Mouse (Mus musculus): ENCODE measurements around the gene Zfp697. TPM values are rescaled to one million over a fixed set of nuclear protein-coding genes. Genes with fewer than 3 reads are reported as not detected.
A peak's percentile ranks its signal among the peaks of the same experiment; 100 is the strongest.
"Not testable (repeated sequence)": the region's sequence is repeated elsewhere in the genome, so short reads cannot be mapped to it uniquely, and the experiment has no call there.

The Zfp697 gene
- polyA plus RNA-seq, 1 experiment from 2014 or later: 9.5 TPM

DNA sequence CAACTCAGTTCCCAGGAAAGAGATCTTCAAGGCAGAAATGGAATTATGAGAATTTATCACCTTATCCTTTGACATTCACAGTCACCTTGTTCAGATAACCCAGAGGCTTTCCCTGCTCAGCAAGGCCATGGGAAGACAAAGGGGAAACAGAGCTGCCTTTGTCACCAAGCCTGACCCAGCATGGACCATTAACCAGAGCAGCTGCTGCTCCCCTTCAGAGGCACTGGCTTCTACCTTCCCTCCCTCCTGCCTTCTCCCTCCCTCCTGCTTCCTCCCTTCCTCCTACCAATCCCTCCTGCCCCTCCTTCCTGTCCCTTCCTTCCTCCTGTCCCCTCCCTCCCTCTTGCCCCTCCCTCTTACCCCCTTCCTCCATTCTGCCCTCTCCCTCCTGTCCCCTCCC is 231.3 kb downstream of the Zfp697 start:
- not testable (repeated sequence) for H3K27ac ChIP-seq (ENCODE audit: low read depth, low read length); H3K27me3 ChIP-seq (ENCODE audit: control insufficient read depth, insufficient read depth, low read length); H3K36me3 ChIP-seq (ENCODE audit: control insufficient read depth, insufficient read depth, low read length); ATAC-seq (ENCODE audit: low FRiP score); H3K9me3 ChIP-seq (ENCODE audit: control insufficient read depth, low read length); H3K4me1 ChIP-seq (ENCODE audit: control insufficient read depth, insufficient read depth, low read length); H3K9ac ChIP-seq (ENCODE audit: low read length); H3K4me3 ChIP-seq (ENCODE audit: low read depth, low read length); DNase-seq (ENCODE audit: low spot score, missing footprints); H3K4me2 ChIP-seq

DNA sequence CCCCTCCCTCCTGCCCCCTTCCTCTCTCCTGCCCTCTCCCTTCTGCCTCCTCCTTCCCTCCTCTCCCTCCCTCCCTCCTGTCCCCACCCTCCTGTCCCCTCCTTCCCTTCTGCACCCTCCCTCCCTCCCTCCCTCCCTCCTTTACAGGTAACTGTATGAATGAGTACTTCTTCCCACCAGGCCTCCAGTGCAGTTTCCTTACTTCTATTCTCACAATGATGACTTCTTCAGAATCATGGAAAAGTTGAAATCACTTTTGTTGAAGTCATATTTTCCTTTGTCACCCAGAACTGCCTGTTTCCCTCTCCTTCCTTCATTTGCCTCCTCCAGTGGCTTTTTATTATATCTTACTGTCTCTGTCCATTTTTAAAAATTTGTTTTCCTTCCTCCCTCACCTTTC is 231.7 kb downstream of the Zfp697 start:
- Histone ChIP-seq H3K9ac (ENCODE audit: low read length) (no peak overlapping the region), H3K27me3 (ENCODE audit: control insufficient read depth, insufficient read depth, low read length) (no peaks in the 10 kb centered on the region), H3K9me3 (ENCODE audit: control insufficient read depth, low read length) (no peaks in the 10 kb centered on the region), H3K4me2 (no peak overlapping the region), H3K27ac (ENCODE audit: low read depth, low read length) (no peak overlapping the region), H3K36me3 (ENCODE audit: control insufficient read depth, insufficient read depth, low read length) (no peaks in the 10 kb centered on the region), H3K4me1 (ENCODE audit: control insufficient read depth, insufficient read depth, low read length) (no peaks in the 10 kb centered on the region), H3K4me3 (ENCODE audit: low read depth, low read length) (no peak overlapping the region)
- ATAC-seq (ENCODE audit: low FRiP score): no peak
- no peak for DNase-seq (ENCODE audit: low spot score, missing footprints)

DNA sequence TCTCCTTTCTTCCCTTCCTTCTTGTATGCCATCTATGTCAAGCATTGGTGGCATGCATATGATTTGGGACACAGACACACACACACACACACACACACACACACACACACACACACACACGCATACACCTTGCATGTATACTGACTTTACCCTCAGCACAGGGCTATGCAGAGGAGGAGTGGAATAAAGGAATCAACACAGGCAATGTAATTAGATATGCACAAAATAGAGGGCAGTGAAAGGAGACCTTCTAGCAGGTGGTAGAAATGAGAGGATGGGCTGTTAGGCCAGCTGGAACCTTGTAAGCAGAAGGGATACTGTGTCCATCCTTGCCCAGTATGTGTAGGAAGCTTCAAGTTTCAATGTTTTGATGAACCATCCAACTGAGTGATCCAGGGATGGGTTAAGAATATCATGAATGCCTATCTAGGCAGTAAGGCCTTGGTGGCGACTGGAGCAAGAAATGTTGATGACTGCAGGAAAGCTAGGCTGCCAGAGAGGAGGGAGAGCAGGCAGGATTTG is 232.2 kb downstream of the Zfp697 start:
- not testable (repeated sequence) for H3K27ac ChIP-seq (ENCODE audit: low read depth, low read length); H3K9me3 ChIP-seq (ENCODE audit: control insufficient read depth, low read length); H3K9ac ChIP-seq (ENCODE audit: low read length); H3K36me3 ChIP-seq (ENCODE audit: control insufficient read depth, insufficient read depth, low read length); H3K4me3 ChIP-seq (ENCODE audit: low read depth, low read length); H3K4me2 ChIP-seq; DNase-seq (ENCODE audit: low spot score, missing footprints); ATAC-seq (ENCODE audit: low FRiP score); H3K27me3 ChIP-seq (ENCODE audit: control insufficient read depth, insufficient read depth, low read length); H3K4me1 ChIP-seq (ENCODE audit: control insufficient read depth, insufficient read depth, low read length)
- 66% methylated on average over 2 of the region's 2 CpGs for WGBS

DNA sequence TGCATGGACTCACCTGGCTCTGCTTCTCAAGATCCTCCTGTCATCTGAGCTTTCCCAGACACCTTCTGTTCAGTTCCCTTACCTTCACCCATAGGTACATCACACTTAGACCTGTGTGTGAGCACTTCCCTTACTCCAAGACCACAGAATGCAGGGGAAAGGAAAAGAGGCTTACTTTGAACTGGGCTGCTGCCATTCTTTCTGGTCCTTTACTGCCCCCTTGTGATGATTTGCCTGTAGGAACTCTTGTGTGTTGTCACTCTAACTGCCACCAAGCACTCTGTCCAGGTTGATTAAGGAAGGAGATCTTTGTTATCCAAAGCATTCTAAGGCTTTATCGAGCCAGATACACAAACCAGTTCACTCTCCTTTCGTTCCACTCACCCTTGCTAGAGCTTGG is 234.0 kb downstream of the Zfp697 start:
- not testable (repeated sequence) for H3K27ac ChIP-seq (ENCODE audit: low read depth, low read length); H3K9me3 ChIP-seq (ENCODE audit: control insufficient read depth, low read length); H3K4me2 ChIP-seq; DNase-seq (ENCODE audit: low spot score, missing footprints); H3K9ac ChIP-seq (ENCODE audit: low read length); H3K36me3 ChIP-seq (ENCODE audit: control insufficient read depth, insufficient read depth, low read length); H3K4me1 ChIP-seq (ENCODE audit: control insufficient read depth, insufficient read depth, low read length); H3K27me3 ChIP-seq (ENCODE audit: control insufficient read depth, insufficient read depth, low read length); H3K4me3 ChIP-seq (ENCODE audit: low read depth, low read length)
- WGBS: 26% methylated on average over 2 of the region's 2 CpGs
- ATAC-seq (ENCODE audit: low FRiP score): peak; percentile 38; the same call in 1 of the 2 replicates

DNA sequence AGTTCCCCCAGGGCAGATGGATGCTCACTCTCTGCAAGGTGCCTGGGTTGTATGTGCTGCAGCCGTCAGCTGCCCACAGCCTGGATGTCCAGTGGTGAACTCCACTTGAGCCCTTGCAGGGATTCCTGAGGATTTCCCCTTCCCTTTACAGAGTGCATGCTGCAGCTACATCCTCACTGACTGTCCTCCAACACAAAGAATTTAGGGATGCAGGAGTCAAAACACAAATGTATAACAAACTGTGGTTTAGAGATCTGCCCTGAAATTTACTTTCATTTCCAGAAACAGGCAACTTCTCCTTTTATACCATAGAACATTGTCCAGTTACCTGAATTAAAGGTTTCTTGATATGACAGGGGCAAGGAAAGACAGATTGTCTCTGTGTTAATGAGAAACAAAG is 234.5 kb downstream of the Zfp697 start:
- 59% methylated on average over 1 of the region's 1 CpGs for WGBS
- H3K27me3 ChIP-seq (ENCODE audit: control insufficient read depth, insufficient read depth, low read length): not testable (repeated sequence)

DNA sequence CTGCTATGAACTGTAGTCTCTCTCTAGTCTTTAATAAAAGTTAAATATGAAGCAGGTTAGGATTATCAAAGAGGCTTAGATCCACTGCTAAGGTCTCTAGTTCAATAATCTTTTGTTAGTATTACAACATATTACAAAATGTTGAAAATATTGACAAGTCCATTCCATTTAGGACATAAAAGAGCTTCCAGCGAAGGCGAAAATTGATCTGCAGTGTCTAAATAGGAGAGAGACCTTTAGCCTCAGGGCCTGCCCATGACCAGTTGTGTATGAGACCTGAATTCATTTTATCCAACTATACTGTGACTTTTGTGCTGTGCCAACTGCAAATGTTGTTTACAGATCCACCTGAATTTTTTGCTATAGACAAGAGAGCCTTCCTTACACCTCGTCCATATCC is 247.4 kb downstream of the Zfp697 start:
- Histone ChIP-seq H3K9ac (ENCODE audit: low read length) (no peak overlapping the region), H3K4me3 (ENCODE audit: low read depth, low read length) (no peak overlapping the region), H3K9me3 (ENCODE audit: control insufficient read depth, low read length) (no peaks in the 10 kb centered on the region), H3K4me1 (ENCODE audit: control insufficient read depth, insufficient read depth, low read length) (no peaks in the 10 kb centered on the region), H3K27me3 (ENCODE audit: control insufficient read depth, insufficient read depth, low read length) (no peaks in the 10 kb centered on the region), H3K27ac (ENCODE audit: low read depth, low read length) (no peak overlapping the region), H3K4me2 (no peak overlapping the region), H3K36me3 (ENCODE audit: control insufficient read depth, insufficient read depth, low read length) (no peaks in the 10 kb centered on the region)
- ATAC-seq (ENCODE audit: low FRiP score) (no peak), DNase-seq (ENCODE audit: low spot score, missing footprints) (no peak)
- 88% methylated on average over 3 of the region's 3 CpGs for WGBS

More for the DNA sequence above, 234.5 kb downstream of the Zfp697 start:
- H3K4me2 ChIP-seq; H3K9me3 ChIP-seq (ENCODE audit: control insufficient read depth, low read length); DNase-seq (ENCODE audit: low spot score, missing footprints); ATAC-seq (ENCODE audit: low FRiP score); H3K4me3 ChIP-seq (ENCODE audit: low read depth, low read length); H3K4me1 ChIP-seq (ENCODE audit: control insufficient read depth, insufficient read depth, low read length); H3K9ac ChIP-seq (ENCODE audit: low read length); H3K27ac ChIP-seq (ENCODE audit: low read depth, low read length); H3K36me3 ChIP-seq (ENCODE audit: control insufficient read depth, insufficient read depth, low read length): not testable (repeated sequence)

DNA sequence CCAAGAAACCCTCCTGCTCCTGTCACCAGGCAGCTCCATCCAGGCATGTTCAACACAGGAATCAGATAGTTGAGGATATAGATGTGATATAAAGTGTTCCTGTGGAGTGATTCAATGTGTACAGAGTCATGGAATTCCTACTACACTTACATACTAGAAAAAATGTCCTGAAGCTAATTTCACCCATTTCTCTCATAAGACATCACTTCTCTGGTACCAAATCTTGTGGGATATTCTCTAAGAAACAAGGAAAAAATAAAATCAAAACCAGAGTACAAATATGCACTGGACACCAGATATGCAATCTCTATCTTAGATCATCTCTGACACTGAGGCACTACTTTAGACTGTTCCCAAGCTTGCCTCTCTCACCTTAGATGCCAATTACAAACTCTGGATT is 247.9 kb downstream of the Zfp697 start, which contains the start of gene Hsd3b5:
Gene Hsd3b5, minus strand, starts transcription at position 101 of the 400 bp plus-strand sequence.
- no peak within 1 kb of the TSS for H3K27ac ChIP-seq (ENCODE audit: low read depth, low read length)
- no peaks in the 10 kb centered on the region for H3K36me3 ChIP-seq (ENCODE audit: control insufficient read depth, insufficient read depth, low read length)
- H3K27me3 ChIP-seq (ENCODE audit: control insufficient read depth, insufficient read depth, low read length): no peaks in the 10 kb centered on the region
- H3K9ac ChIP-seq (ENCODE audit: low read length): no peak within 1 kb of the TSS
- H3K4me1 ChIP-seq (ENCODE audit: control insufficient read depth, insufficient read depth, low read length): no peaks in the 10 kb centered on the region
- H3K4me3 ChIP-seq (ENCODE audit: low read depth, low read length): no peak within 1 kb of the TSS
- H3K9me3 ChIP-seq (ENCODE audit: control insufficient read depth, low read length): no peaks in the 10 kb centered on the region
- no peak for ATAC-seq (ENCODE audit: low FRiP score)
- DNase-seq (ENCODE audit: low spot score, missing footprints): no peak
- H3K4me2 ChIP-seq: no peak within 1 kb of the TSS

DNA sequence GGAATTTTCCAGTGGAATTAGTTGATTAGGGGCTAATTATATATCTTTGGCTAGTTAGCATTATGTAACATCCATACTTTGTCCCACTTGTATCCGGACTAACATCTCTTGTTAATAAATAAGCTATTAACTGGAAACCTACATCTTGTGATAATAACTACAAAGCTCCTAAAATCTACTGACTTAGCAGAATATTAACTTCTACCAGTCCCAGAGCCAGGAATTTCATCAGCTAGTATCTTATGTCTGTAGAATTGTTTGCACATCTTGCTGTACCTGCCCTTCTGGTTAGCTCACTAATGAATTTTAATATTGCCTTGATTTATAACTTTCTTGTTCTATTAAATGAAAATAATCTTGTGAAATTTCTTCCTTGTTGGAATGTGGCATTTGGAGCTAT is 252.9 kb downstream of the Zfp697 start:
- Histone ChIP-seq H3K9ac (ENCODE audit: low read length) (no peak overlapping the region), H3K9me3 (ENCODE audit: control insufficient read depth, low read length) (no peaks in the 10 kb centered on the region), H3K4me1 (ENCODE audit: control insufficient read depth, insufficient read depth, low read length) (no peaks in the 10 kb centered on the region), H3K27me3 (ENCODE audit: control insufficient read depth, insufficient read depth, low read length) (no peaks in the 10 kb centered on the region), H3K27ac (ENCODE audit: low read depth, low read length) (no peak overlapping the region), H3K4me3 (ENCODE audit: low read depth, low read length) (no peak overlapping the region), H3K4me2 (no peak overlapping the region), H3K36me3 (ENCODE audit: control insufficient read depth, insufficient read depth, low read length) (no peaks in the 10 kb centered on the region)
- no peak for DNase-seq (ENCODE audit: low spot score, missing footprints)
- no peak for ATAC-seq (ENCODE audit: low FRiP score)
- 93% methylated on average over 1 of the region's 1 CpGs for WGBS

DNA sequence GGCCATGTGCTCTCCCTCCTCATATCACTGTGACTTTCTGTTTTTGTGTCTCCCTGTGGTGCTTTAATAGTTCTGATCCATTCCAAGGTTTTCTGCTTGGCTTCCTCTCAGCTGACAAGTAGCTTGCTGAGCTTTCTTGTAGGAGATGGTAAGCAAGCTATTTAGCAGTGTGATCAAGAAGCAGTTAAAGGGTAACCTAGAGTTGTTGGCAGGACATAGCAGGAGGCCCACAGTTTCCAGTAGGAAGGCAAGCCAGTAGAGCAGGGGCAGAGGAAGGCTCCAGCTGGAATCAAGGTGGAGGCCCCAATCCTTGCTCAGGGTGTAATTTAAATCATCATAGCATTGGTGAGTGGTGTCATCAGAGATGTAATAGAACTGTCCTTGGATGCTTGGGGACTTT is 298.5 kb downstream of the Zfp697 start:
- H3K4me3 ChIP-seq (ENCODE audit: low read depth, low read length): no peak overlapping the region
- H3K4me2 ChIP-seq: no peak overlapping the region
- no peak overlapping the region for H3K9ac ChIP-seq (ENCODE audit: low read length)
- no peak overlapping the region for H3K27ac ChIP-seq (ENCODE audit: low read depth, low read length)
- no peaks in the 10 kb centered on the region for H3K4me1 ChIP-seq (ENCODE audit: control insufficient read depth, insufficient read depth, low read length)
- ATAC-seq (ENCODE audit: low FRiP score) (no peak), DNase-seq (ENCODE audit: low spot score, missing footprints) (no peak)
- H3K9me3 ChIP-seq (ENCODE audit: control insufficient read depth, low read length): no peaks in the 10 kb centered on the region
- H3K27me3 ChIP-seq (ENCODE audit: control insufficient read depth, insufficient read depth, low read length): no peaks in the 10 kb centered on the region
- H3K36me3 ChIP-seq (ENCODE audit: control insufficient read depth, insufficient read depth, low read length): no peaks in the 10 kb centered on the region

DNA sequence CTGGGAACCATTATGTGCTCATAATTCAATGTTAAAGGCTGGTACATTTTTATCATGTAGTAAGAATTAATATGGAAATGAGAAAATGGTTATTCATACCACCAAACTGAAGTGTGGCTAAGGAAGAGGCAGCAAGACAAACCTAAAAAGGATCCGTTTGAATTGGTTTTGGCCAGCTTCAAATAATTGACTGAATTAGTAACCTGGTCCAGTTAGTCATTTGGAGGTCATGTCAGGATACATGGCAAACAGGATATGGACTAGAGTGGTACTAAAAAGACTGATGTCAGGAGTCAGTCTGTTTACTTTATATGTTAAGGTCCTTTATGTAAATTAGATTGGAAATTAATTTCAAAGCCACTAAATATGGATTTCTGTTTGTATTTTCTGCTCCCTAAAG is 300.1 kb downstream of the Zfp697 start:
- ATAC-seq (ENCODE audit: low FRiP score): no peak
- no peak overlapping the region for H3K4me3 ChIP-seq (ENCODE audit: low read depth, low read length)

More for the DNA sequence above, 300.1 kb downstream of the Zfp697 start:
- Histone ChIP-seq H3K36me3 (ENCODE audit: control insufficient read depth, insufficient read depth, low read length) (no peaks in the 10 kb centered on the region), H3K9ac (ENCODE audit: low read length) (no peak overlapping the region), H3K27me3 (ENCODE audit: control insufficient read depth, insufficient read depth, low read length) (no peaks in the 10 kb centered on the region), H3K9me3 (ENCODE audit: control insufficient read depth, low read length) (no peaks in the 10 kb centered on the region), H3K4me2 (no peak overlapping the region), H3K4me1 (ENCODE audit: control insufficient read depth, insufficient read depth, low read length) (no peaks in the 10 kb centered on the region), H3K27ac (ENCODE audit: low read depth, low read length) (no peak overlapping the region)
- 73% methylated on average over 1 of the region's 1 CpGs for WGBS
- DNase-seq (ENCODE audit: low spot score, missing footprints): no peak

Measured in midbrain, embryonic 11.5 days (tissue).